Mouse (Mus musculus) liver, adult (tissue): ENCODE results near the gene Hsph1.

ENCODE experiments used
- GATA4 ChIP-seq: IDR thresholded peaks from 2 replicates; pipeline ENCODE4 v1.6.1; 2014; ENCODE audit warnings: mild to moderate bottlenecking, low read length; ENCODE audit not compliant: insufficient replicate concordance

Hsph1 gene

GRCm38 (mm10) chr5:149636075-149636920, at the start of gene Hsph1:
TSS of gene Hsph1 (minus strand) at chr5:149636376.
- TF ChIP-seq GATA4: peak; percentile 6; the same call in 1 of the 2 replicates

GRCm38 (mm10) chr5:149680946-149681345, 44.8 kb upstream of the Hsph1 start:
- no peak for TF ChIP-seq GATA4

GRCm38 (mm10) chr5:149679886-149680285, 43.7 kb upstream of the Hsph1 start:
- no peak for TF ChIP-seq GATA4

GRCm38 (mm10) chr5:149679362-149679761, 43.2 kb upstream of the Hsph1 start:
- TF ChIP-seq GATA4: no peak

- TF ChIP-seq GATA4: no peak
Measured at GRCm38 (mm10) chr5:149678990-149679348, 42.8 kb upstream of the Hsph1 start.

- TF ChIP-seq GATA4: no peak; the same call in 1 of the 2 replicates
Measured at GRCm38 (mm10) chr5:149678100-149678989, 42.2 kb upstream of the Hsph1 start, which contains the start of gene B3glct. TSS of gene B3glct (plus strand) at chr5:149678230.

GRCm38 (mm10) chr5:149677196-149677595, 41.0 kb upstream of the Hsph1 start:
- TF ChIP-seq GATA4: no peak

- no peak for TF ChIP-seq GATA4
Measured at GRCm38 (mm10) chr5:149663417-149663816, 27.2 kb upstream of the Hsph1 start.

GRCm38 (mm10) chr5:149662980-149663379, 26.8 kb upstream of the Hsph1 start:
- TF ChIP-seq GATA4: no peak

- TF ChIP-seq GATA4: no peak
Measured at GRCm38 (mm10) chr5:149661428-149661827, 25.3 kb upstream of the Hsph1 start.

- TF ChIP-seq GATA4: no peak
Measured at GRCm38 (mm10) chr5:149659414-149659780, 23.2 kb upstream of the Hsph1 start.

GRCm38 (mm10) chr5:149658741-149659413, 22.7 kb upstream of the Hsph1 start:
- TF ChIP-seq GATA4: no peak

GRCm38 (mm10) chr5:149658022-149658421, 21.8 kb upstream of the Hsph1 start:
- TF ChIP-seq GATA4: no peak

GRCm38 (mm10) chr5:149655636-149656035, 19.5 kb upstream of the Hsph1 start:
- no peak for TF ChIP-seq GATA4

GRCm38 (mm10) chr5:149650179-149650553, 14.0 kb upstream of the Hsph1 start:
- TF ChIP-seq GATA4: no peak

- TF ChIP-seq GATA4: no peak
Measured at GRCm38 (mm10) chr5:149649499-149650178, 13.5 kb upstream of the Hsph1 start.
